Mouse (Mus musculus) kidney, adult 8-10 months (tissue): ENCODE data around the gene Nsun7.
"Not testable (repeated sequence)": the region's sequence is repeated elsewhere in the genome, so short reads cannot be mapped to it uniquely, and the experiment has no call there.

Experiments
- DNase-seq, 2 experiments: peaks; one replicate each; pipeline ENCODE4 v3.0.0; 2022

Nsun7 gene

GRCm38 (mm10) chr5:66259756-66260448, at the start of gene Nsun7:
Gene Nsun7 (plus strand): TSS chr5:66259897.
- DNase-seq = peak; percentile 79 to 84

- DNase-seq = no peak
These were observed 45.2 kb upstream of the Nsun7 start for GRCm38 (mm10) chr5:66214395-66214935.

GRCm38 (mm10) chr5:66215569-66216277, 44.0 kb upstream of the Nsun7 start:
- peak in 1 of 2 experiments; percentile 34 for DNase-seq

- DNase-seq = no peak
These were observed 40.0 kb upstream of the Nsun7 start for GRCm38 (mm10) chr5:66219692-66220091.

- DNase-seq = no peak
These were observed 39.1 kb upstream of the Nsun7 start for GRCm38 (mm10) chr5:66220620-66221019.

DNA sequence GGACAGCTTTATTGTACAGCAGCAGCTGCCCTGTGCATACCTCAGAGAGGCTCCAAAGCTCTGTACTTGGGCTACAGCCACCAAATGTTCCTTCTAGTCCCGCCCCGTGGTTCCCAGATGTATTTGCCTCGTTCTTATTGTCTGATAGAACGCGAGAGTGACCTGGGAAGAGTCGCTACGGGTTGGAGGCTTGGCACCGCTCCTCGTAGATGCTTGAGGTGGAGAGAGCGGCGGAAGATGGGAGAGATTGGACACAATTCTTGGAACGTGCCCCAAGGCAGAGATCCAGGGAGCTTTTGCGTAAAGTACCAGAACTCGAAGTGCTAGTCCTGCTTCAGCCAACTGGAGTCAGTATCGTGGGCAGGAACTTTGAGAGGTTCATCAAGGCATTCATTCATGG, 36.8 kb upstream of the Nsun7 start:
- no peak for DNase-seq

DNA sequence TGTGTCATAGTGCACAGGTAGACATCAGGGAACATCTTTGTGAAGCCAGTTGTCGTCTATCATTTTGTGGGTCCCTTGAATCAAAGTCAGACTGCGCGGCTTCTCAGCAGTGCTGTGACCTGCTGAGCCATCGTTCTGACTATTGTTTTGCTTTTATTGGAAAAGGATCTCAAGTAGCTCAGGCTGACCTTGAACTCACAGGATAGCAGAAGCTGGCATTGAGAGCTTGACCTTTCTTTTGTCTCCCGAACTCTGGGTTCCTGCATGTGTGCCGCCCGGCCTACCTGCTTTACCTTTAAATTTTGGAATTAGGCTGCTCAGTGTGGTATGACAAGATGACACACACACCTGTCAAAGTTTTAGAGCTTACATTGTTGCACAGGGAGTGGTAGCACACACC, 33.2 kb upstream of the Nsun7 start:
- no peak for DNase-seq

GRCm38 (mm10) chr5:66231660-66232269, 27.9 kb upstream of the Nsun7 start:
- no peak for DNase-seq

GRCm38 (mm10) chr5:66232456-66232855, 27.2 kb upstream of the Nsun7 start:
- no peak for DNase-seq

DNA sequence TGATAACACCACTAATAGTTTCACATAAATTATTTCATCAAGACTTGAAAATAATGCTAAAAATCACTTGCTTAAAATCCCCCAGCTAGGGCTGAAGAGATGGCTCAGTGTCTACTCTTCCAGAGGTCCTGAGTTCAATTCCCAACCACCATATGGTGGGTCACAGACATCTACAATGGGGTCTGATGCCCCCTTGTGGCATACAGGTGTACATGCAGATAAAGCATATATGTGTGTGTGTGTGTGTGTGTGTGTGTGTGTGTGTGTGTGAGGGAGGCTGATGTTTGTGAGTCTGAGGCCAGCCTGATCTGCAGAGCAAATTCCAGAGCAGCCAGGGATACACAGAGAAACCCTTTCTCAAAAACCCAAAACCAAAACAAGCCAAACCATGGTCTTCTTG, 17.8 kb upstream of the Nsun7 start:
- peak in 1 of 2 experiments; percentile 15 for DNase-seq

DNA sequence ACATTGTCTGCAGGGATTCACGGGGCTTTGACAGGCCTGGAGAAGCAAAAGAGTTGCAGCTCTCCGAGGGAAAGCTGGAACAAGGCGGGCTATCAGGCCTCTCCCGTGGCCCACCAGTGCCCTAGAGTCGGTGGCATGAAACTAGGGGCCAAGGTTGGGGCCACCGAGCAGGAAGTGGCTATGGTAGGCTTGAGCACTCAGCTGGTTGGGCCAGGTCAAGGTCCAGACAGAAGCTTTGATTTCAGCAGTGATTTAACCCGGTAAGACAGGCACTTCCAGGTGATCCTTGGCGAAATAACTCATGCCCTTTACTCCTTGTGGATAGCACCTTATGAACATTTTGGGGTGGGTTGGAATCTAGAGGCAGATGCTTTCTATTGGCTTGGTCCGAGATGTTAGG, 16.2 kb upstream of the Nsun7 start:
- no peak for DNase-seq

DNA sequence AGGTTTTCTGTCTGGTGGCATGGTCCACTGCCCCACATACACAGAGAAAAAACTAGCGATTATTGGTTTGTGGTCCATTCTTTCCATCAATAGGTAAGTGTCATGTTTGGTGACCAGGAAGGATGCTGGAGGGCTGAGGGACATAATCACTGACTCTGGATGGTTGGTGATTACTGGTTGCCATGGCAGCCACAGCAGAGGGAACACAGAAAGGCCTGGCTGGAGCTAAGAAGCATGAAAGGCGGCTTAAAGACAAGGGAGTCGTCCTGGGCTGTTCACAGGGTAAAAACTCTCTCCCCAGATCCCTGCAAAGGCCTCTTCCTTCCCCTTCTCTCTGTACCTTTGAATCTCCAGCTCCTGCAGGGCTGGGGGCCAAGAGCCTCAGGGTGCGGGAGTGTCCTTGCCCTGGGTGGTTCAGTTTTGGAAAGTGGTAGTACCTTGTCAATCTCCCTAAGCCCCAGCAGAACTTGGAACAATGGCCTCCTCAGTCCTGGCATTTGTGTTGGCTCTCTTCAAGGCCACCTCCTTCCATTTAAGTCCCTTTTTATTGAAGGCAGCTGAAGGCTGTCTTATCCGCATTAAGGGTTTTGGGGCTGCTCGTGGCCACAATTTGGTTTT, 15.5 kb upstream of the Nsun7 start:
- DNase-seq = no peak

DNA sequence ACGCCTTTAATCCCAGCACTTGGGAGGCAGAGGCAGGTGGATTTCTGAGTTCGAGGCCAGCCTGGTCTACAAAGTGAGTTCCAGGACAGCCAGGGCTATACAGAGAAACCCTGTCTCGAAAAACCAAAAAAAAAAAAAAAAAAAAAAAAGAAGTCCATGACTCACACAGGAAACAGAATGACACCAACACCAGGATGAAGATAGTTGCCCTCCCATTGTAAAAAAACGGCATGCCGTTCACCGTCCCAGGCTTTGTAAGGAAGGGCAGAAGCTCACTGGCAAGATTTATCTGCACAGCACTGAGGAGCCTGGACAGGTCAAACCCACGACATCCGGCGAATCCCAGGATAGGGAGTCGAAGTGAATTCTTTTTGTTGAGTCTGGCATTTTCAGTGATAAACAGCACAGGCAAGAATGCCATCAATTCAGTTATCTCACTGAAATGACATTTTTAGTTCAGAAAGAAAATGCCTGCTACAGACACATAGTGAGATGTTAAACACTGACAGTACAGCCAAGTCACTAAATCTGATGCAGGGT, 13.7 kb upstream of the Nsun7 start:
- DNase-seq = peak; percentile 12 to 39

- no peak for DNase-seq
These were observed 6.5 kb upstream of the Nsun7 start for GRCm38 (mm10) chr5:66253219-66253618.

- DNase-seq = no peak
These were observed 4.7 kb upstream of the Nsun7 start for GRCm38 (mm10) chr5:66255044-66255443.

DNA sequence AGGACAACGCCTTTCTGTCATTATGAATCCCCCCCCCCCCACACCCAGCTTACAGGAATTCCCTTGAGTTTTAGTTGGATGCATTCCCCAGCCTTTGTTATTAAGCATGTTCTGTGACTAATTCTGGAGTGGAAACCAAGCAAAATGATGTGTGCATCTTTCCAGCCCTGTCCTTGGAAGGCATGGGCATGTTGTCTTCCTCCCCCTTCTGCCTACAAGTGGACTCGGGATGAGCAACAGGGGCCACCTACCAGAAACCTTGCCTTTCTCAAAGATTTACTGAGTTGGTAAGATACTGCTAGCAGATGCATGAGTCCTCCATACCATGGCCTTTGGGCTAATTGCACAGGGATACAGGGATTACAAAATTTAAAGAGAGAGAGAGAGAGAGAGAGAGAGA, 697 bp upstream of the Nsun7 start:
- DNase-seq = no peak

DNA sequence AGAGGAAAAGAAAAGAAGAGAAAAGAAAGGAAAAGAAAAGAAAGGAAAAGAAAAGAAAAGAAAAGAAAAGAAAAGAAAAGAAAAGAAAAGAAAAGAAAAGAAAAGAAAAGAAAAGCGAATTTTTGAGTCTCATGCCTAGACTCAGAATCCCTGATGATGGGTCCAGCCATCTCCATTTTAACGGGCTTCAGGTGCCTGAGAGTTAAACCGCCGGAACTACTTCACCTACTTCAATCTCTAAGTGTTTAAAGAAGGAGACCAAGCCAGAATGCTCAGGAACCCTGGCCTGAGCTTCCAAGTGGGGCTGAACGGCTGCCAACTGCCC, 304 bp upstream of the Nsun7 start:
- DNase-seq = not testable (repeated sequence)

DNA sequence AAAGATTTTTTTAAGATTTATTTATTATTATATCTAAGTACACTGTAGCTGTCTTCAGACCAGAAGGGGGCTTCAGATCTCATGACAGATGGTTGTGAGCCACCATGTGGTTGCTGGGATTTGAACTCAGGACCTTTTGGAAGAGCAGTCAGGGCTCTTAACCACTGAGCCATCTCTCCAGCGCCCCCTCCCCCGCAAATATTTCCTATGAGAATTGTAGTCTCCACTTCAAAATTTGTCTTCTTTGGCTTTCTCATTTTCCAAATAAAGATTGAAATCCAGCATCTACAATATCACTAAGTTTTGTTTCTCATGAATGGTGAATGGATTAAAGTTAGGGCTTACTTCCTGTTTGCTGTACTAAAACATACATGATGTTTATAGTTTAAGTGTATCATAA, 2.8 kb downstream of the Nsun7 start:
- DNase-seq = no peak

- peak in 1 of 2 experiments; percentile 41 for DNase-seq
These were observed 3.7 kb downstream of the Nsun7 start for GRCm38 (mm10) chr5:66263398-66263797.

DNA sequence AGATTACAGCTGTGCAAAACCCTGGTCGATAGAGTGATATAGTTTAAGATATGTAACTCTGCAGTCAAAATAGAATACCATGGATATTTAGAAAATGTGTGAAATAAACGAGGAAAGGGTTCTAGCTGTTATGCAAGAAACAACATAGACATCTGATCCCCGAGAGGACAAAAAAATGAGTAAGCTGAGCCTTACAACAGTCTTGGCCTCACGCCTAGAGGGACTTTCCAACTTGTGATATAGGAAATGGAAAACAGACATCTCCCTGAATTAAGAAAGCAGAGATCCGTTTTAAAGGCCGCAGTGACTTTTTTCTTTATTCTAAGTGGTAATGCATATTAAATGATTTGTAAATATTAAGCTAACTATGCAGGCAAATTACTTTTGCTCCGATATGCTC, 9.9 kb downstream of the Nsun7 start:
- DNase-seq = no peak

DNA sequence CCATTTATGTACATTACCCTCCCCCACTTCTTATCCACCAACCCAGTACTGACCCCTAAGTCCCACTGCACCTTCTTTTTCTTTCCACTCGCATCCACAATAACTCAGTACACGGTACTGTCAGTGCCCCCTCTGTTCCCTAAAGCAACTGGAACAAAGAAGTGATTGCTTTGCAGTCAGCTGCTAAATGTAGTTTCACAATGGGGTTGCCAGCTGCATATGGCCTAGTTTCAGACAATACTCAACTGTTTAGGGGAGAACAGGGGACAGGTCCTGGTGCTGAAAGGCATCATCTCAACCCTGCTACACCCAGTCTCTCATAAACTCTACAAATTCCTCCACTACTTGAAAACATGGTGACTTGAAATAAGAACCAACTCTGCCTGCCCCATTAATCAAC, 11.4 kb downstream of the Nsun7 start:
- no peak for DNase-seq

GRCm38 (mm10) chr5:66274417-66274816, 14.7 kb downstream of the Nsun7 start:
- DNase-seq = no peak

DNA sequence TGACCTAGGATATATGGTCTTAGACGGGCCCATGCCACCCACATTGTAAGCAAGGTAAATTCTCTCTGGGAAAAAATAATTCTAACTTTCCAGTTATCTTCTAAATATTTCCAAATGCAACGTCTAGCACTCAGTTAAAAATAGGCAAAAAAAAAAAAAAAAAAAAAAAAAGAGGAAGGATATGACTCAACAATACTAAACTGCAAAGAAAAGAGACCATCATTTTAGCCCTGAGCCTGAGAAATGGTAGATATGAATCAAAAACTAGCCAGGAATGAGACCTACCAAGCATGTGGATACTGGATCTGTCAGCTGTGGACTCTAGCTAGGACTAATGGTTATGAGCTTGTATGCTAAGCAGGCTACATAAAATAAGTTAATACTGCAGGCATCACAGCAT, 20.0 kb downstream of the Nsun7 start:
- DNase-seq = no peak
